Mouse (Mus musculus): ENCODE data around the gene Taf3. TPM values are rescaled to one million over a fixed set of nuclear protein-coding genes. Genes with fewer than 3 reads are reported as not detected.

The Taf3 gene
- total and polyA plus RNA-seq, 2 experiments = 1.1 to 2.6 TPM

DNA sequence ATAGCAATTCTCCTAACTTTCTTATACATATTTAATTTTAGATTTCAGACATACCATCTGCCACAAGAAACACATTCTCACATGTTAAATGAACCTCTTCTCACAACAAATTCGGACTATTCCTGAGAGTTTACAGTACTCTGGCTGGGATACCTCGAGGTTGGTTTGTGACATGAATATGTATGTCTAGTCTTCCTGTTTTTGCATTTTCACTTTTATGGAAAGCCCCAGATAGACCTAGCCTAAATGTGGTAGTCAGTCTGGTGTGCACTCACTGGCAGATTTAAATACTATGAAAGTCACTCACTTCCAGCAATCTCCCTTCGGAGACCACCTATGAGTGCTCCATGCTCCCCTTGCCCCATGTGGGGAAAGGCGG lies 121.5 kb downstream of the Taf3 start:
- Histone ChIP-seq H3K79me2 (ENCODE audit: control insufficient read depth, insufficient read depth, low read length) (no peaks in the 10 kb centered on the region), H3K4me3 (ENCODE audit: insufficient read depth, low read depth, low read length) (no peak overlapping the region), H3K36me3 (ENCODE audit: control insufficient read depth, insufficient read depth, low read length) (0 out of 2 replicates have a peak, but pooled peaks cover 2% of the 10 kb centered on the region), H3K4me1 (ENCODE audit: control insufficient read depth, insufficient read depth, low read length) (0 out of 2 replicates have a peak, but pooled peaks cover 2% of the 10 kb centered on the region), H3K9ac (ENCODE audit: low read depth, low read length) (no peak overlapping the region), H3K27me3 (ENCODE audit: control insufficient read depth, insufficient read depth, low read length) (no peaks in the 10 kb centered on the region), H3K27ac (replicated peaks; ENCODE audit: insufficient read depth, low read depth, low read length) (no peak overlapping the region)
- WGBS = 78% methylated on average over 4 of the region's 4 CpGs
- no peak for DNase-seq (ENCODE audit: extremely low read depth, low read depth, low spot score)
- TF ChIP-seq POLR2A (IDR thresholded peaks at IDR 0.05; ENCODE audit: extremely low read depth, insufficient read depth, low read length) = no peak
- no peak for TF ChIP-seq CTCF (IDR thresholded peaks at IDR 0.05; ENCODE audit: low read depth, low read length)

GRCm38 (mm10) chr2:9926194-9926904 lies 122.0 kb downstream of the Taf3 start:
- H3K4me3 ChIP-seq (ENCODE audit: insufficient read depth, low read depth, low read length) = no peak overlapping the region
- TF ChIP-seq POLR2A (IDR thresholded peaks at IDR 0.05; ENCODE audit: extremely low read depth, insufficient read depth, low read length) (no peak), CTCF (IDR thresholded peaks at IDR 0.05; ENCODE audit: low read depth, low read length) (no peak)
- no peaks in the 10 kb centered on the region for H3K79me2 ChIP-seq (ENCODE audit: control insufficient read depth, insufficient read depth, low read length)
- H3K4me1 ChIP-seq (ENCODE audit: control insufficient read depth, insufficient read depth, low read length) = 0 out of 2 replicates have a peak, but pooled peaks cover 2% of the 10 kb centered on the region
- 0 out of 2 replicates have a peak, but pooled peaks cover 2% of the 10 kb centered on the region for H3K36me3 ChIP-seq (ENCODE audit: control insufficient read depth, insufficient read depth, low read length)
- peak; percentile 20 for DNase-seq (ENCODE audit: extremely low read depth, low read depth, low spot score)
- H3K27me3 ChIP-seq (ENCODE audit: control insufficient read depth, insufficient read depth, low read length) = no peaks in the 10 kb centered on the region
- no peak overlapping the region for H3K9ac ChIP-seq (ENCODE audit: low read depth, low read length)
- 28% methylated on average over 7 of the region's 7 CpGs for WGBS
- no peak overlapping the region for H3K27ac ChIP-seq (replicated peaks; ENCODE audit: insufficient read depth, low read depth, low read length)

- H3K4me3 ChIP-seq (ENCODE audit: insufficient read depth, low read depth, low read length) = peak overlapping the region; percentile 24; the same call in 1 of the 2 replicates
- TF ChIP-seq POLR2A (IDR thresholded peaks at IDR 0.05; ENCODE audit: extremely low read depth, insufficient read depth, low read length) (no peak), CTCF (IDR thresholded peaks at IDR 0.05; ENCODE audit: low read depth, low read length) (no peak)
- H3K27me3 ChIP-seq (ENCODE audit: control insufficient read depth, insufficient read depth, low read length) = no peaks in the 10 kb centered on the region
- peaks cover 6% of the 10 kb centered on the region; the same call in 1 of the 2 replicates for H3K36me3 ChIP-seq (ENCODE audit: control insufficient read depth, insufficient read depth, low read length)
- peak overlapping the region; percentile 8; the same call in 1 of the 2 replicates for H3K9ac ChIP-seq (ENCODE audit: low read depth, low read length)
- WGBS = 29% methylated on average over 17 of the region's 17 CpGs
- peak overlapping the region; percentile 35; the same call in 1 of the 2 replicates for H3K27ac ChIP-seq (replicated peaks; ENCODE audit: insufficient read depth, low read depth, low read length)
- peaks cover 6% of the 10 kb centered on the region for H3K4me1 ChIP-seq (ENCODE audit: control insufficient read depth, insufficient read depth, low read length)
- DNase-seq (ENCODE audit: extremely low read depth, low read depth, low spot score) = peak; percentile 90
- H3K79me2 ChIP-seq (ENCODE audit: control insufficient read depth, insufficient read depth, low read length) = no peaks in the 10 kb centered on the region
Measured at GRCm38 (mm10) chr2:9918691-9919471, 129.5 kb downstream of the Taf3 start.

GRCm38 (mm10) chr2:9917602-9918001 lies 130.8 kb downstream of the Taf3 start:
- Histone ChIP-seq H3K9ac (ENCODE audit: low read depth, low read length) (no peak overlapping the region), H3K27me3 (ENCODE audit: control insufficient read depth, insufficient read depth, low read length) (no peaks in the 10 kb centered on the region), H3K4me1 (ENCODE audit: control insufficient read depth, insufficient read depth, low read length) (peaks cover 6% of the 10 kb centered on the region), H3K27ac (replicated peaks; ENCODE audit: insufficient read depth, low read depth, low read length) (no peak overlapping the region), H3K36me3 (ENCODE audit: control insufficient read depth, insufficient read depth, low read length) (peaks cover 6% of the 10 kb centered on the region; the same call in 1 of the 2 replicates), H3K79me2 (ENCODE audit: control insufficient read depth, insufficient read depth, low read length) (no peaks in the 10 kb centered on the region), H3K4me3 (ENCODE audit: insufficient read depth, low read depth, low read length) (no peak overlapping the region)
- DNase-seq (ENCODE audit: extremely low read depth, low read depth, low spot score) = no peak
- TF ChIP-seq CTCF (IDR thresholded peaks at IDR 0.05; ENCODE audit: low read depth, low read length) (no peak), POLR2A (IDR thresholded peaks at IDR 0.05; ENCODE audit: extremely low read depth, insufficient read depth, low read length) (no peak)
- WGBS = 94% methylated on average over 9 of the region's 9 CpGs

DNA sequence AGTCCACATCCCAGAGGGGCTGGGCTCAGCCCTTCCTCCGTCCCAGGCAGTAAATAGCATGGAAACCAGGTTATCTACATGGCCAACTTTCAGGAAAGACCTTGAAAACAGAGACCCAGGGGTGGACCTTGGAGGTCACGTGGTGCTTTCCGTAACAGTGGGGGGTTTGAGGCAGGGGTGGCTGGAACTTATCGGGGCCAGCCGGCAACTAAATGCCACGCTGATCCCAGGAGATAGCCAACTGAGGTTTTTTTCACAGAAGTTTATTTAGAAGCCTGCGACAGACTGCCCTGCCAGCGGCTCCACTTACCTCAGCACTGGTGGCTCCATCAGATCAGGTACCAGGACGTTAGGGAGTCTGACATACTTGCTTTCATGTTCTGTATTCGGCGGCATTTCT lies 142.4 kb downstream of the Taf3 start:
- Histone ChIP-seq H3K36me3 (ENCODE audit: control insufficient read depth, insufficient read depth, low read length) (no peaks in the 10 kb centered on the region), H3K79me2 (ENCODE audit: control insufficient read depth, insufficient read depth, low read length) (no peaks in the 10 kb centered on the region), H3K27ac (replicated peaks; ENCODE audit: insufficient read depth, low read depth, low read length) (no peak overlapping the region), H3K4me1 (ENCODE audit: control insufficient read depth, insufficient read depth, low read length) (no peaks in the 10 kb centered on the region), H3K9ac (ENCODE audit: low read depth, low read length) (no peak overlapping the region), H3K4me3 (ENCODE audit: insufficient read depth, low read depth, low read length) (no peak overlapping the region), H3K27me3 (ENCODE audit: control insufficient read depth, insufficient read depth, low read length) (no peaks in the 10 kb centered on the region)
- WGBS = 7% methylated on average over 11 of the region's 11 CpGs
- TF ChIP-seq CTCF (IDR thresholded peaks at IDR 0.05; ENCODE audit: low read depth, low read length) = no peak
- TF ChIP-seq POLR2A (IDR thresholded peaks at IDR 0.05; ENCODE audit: extremely low read depth, insufficient read depth, low read length) = no peak
- DNase-seq (ENCODE audit: extremely low read depth, low read depth, low spot score) = no peak

All from liver, adult 2 months (tissue).